Mouse (Mus musculus): ENCODE results near the gene Omp.

GRCm38 (mm10) chr7:98120325-98120724 is 25.0 kb downstream of the Omp start:
- peak; percentile 90 for TF ChIP-seq CTCF (IDR thresholded peaks at IDR 0.05; ENCODE audit: low read depth, low read length)
- TF ChIP-seq POLR2A (IDR thresholded peaks at IDR 0.05; ENCODE audit: extremely low read depth, insufficient read depth, low read length) = no peak
